Mouse (Mus musculus) myocyte (in vitro differentiated cells): ENCODE data around the gene Flnc. TPM values are rescaled to one million over a fixed set of nuclear protein-coding genes. Genes with fewer than 3 reads are reported as not detected.

Source experiments
- H3K27me3 ChIP-seq: one replicate; pipeline ENCODE4 v1.6.1; 2011; ENCODE audit not compliant: control insufficient read depth, insufficient read depth, insufficient read length
- H3K36me3 ChIP-seq: one replicate; pipeline ENCODE4 v1.6.1; 2011; ENCODE audit not compliant: control insufficient read depth, insufficient read depth
- H3K4me2 ChIP-seq: one replicate; pipeline ENCODE4 v1.6.1; 2011; ENCODE audit warnings: low read depth, control low read depth
- H3K4me3 ChIP-seq: one replicate; pipeline ENCODE4 v1.5.1; 2011; ENCODE audit warnings: mild to moderate bottlenecking, control low read depth, moderate library complexity
- H3K79me2 ChIP-seq: one replicate; pipeline ENCODE4 v1.6.1; 2011; ENCODE audit not compliant: control insufficient read depth, insufficient read depth
- H3ac ChIP-seq: one replicate; pipeline ENCODE4 v1.6.1; 2011; ENCODE audit not compliant: control insufficient read depth, insufficient read length
- CEBPB ChIP-seq: IDR thresholded peaks from 2 replicates; pipeline ENCODE4 v1.6.1; 2011; ENCODE audit warnings: mild to moderate bottlenecking, moderate library complexity; ENCODE audit not compliant: poor library complexity, insufficient read depth, severe bottlenecking
- E2F4 ChIP-seq: IDR thresholded peaks from one replicate; pipeline ENCODE4 v1.6.1; 2011; ENCODE audit warnings: mild to moderate bottlenecking, control low read depth, moderate library complexity; ENCODE audit not compliant: insufficient read depth
- MAX ChIP-seq: IDR thresholded peaks from one replicate; pipeline ENCODE4 v1.6.1; 2011; ENCODE audit warnings: low read depth, mild to moderate bottlenecking, control low read depth
- MYOD1 ChIP-seq, 3 experiments: IDR thresholded peaks; one replicate each; pipeline ENCODE4 v1.6.1; 2011; ENCODE audit warnings: control low read depth in 2 of 3, low read depth in 2 of 3, mild to moderate bottlenecking in 2 of 3, moderate library complexity in 1 of 3; ENCODE audit not compliant: insufficient read length in 2 of 3, control insufficient read depth in 1 of 3
- MYOG ChIP-seq, 3 experiments: IDR thresholded peaks; one replicate each; pipeline ENCODE4 v1.6.1; 2011; ENCODE audit warnings: control low read depth in 2 of 3, low read depth in 2 of 3, mild to moderate bottlenecking in 2 of 3; ENCODE audit not compliant: insufficient read length in 2 of 3, control insufficient read depth in 1 of 3, insufficient read depth in 1 of 3
- POLR2A ChIP-seq: IDR thresholded peaks from one replicate; pipeline ENCODE4 v1.6.1; 2011; ENCODE audit warnings: low read depth, mild to moderate bottlenecking, control low read depth, moderate library complexity; ENCODE audit not compliant: insufficient read length
- POLR2AphosphoS2 ChIP-seq: IDR thresholded peaks from one replicate; pipeline ENCODE4 v1.6.1; 2011; ENCODE audit warnings: low read depth, control low read depth; ENCODE audit not compliant: insufficient read length
- REST ChIP-seq: IDR thresholded peaks from one replicate; pipeline ENCODE4 v1.6.1; 2011; ENCODE audit warnings: mild to moderate bottlenecking, control low read depth, moderate library complexity; ENCODE audit not compliant: insufficient read depth, insufficient read length
- SRF ChIP-seq: IDR thresholded peaks from one replicate; pipeline ENCODE4 v1.6.1; 2011; ENCODE audit warnings: low read depth; ENCODE audit not compliant: control insufficient read depth, insufficient read length
- TCF12 ChIP-seq: IDR thresholded peaks from one replicate; pipeline ENCODE4 v1.6.1; 2011; ENCODE audit warnings: mild to moderate bottlenecking, control low read depth; ENCODE audit not compliant: poor library complexity, insufficient read depth, severe bottlenecking
- TCF3 ChIP-seq: IDR thresholded peaks from one replicate; pipeline ENCODE4 v1.6.1; 2011; ENCODE audit warnings: low read depth, control low read depth; ENCODE audit not compliant: insufficient read length
- USF1 ChIP-seq: IDR thresholded peaks from one replicate; pipeline ENCODE4 v1.6.1; 2011; ENCODE audit warnings: low read depth, mild to moderate bottlenecking, control low read depth, moderate library complexity
- polyA plus RNA-seq: library from polyadenylated mRNA; unstranded; fragments of >200 nt; fragmentation: generic; extraction: Trizol; gene quantifications from one replicate; pipeline ENCODE4 v1.2.1, GENCODE M21; 2012; ENCODE audit warnings: missing spikeins

Gene Flnc
- polyA plus RNA-seq, 1 experiment = 268 TPM

- H3ac ChIP-seq = no peak overlapping the region
- H3K4me3 ChIP-seq = no peak overlapping the region
- no peak overlapping the region for H3K4me2 ChIP-seq
- H3K36me3 ChIP-seq = no peaks in the 10 kb centered on the region
- H3K27me3 ChIP-seq = peaks cover 36% of the 10 kb centered on the region
- no peak for TF ChIP-seq POLR2AphosphoS2
- no peak for TF ChIP-seq TCF3
- no peak for TF ChIP-seq SRF
- TF ChIP-seq POLR2A = no peak
- no peak for TF ChIP-seq MYOD1 (IDR thresholded peaks at IDR 0.05; ENCODE audit: control insufficient read depth in 1 of 3, insufficient read length in 2 of 3, low read depth in 2 of 3)
- no peak for TF ChIP-seq MYOG (IDR thresholded peaks at IDR 0.05; ENCODE audit: control insufficient read depth in 1 of 3, insufficient read depth in 1 of 3, insufficient read length in 2 of 3, low read depth in 2 of 3)
- no peak for TF ChIP-seq MAX
- no peak for TF ChIP-seq REST
- TF ChIP-seq TCF12 = no peak
- TF ChIP-seq E2F4 = no peak
- no peak for TF ChIP-seq USF1
- TF ChIP-seq CEBPB = no peak
- no peaks in the 10 kb centered on the region for H3K79me2 ChIP-seq
Observed at GRCm38 (mm10) chr6:29509086-29509485, 76.0 kb downstream of the Flnc start.

Other genes starting within 250 kb of the Flnc start
- gene Impdh1, start 216.9 kb upstream of the Flnc start, polyA plus RNA-seq = 78.6 TPM
- gene Hilpda, start 160.8 kb upstream of the Flnc start, polyA plus RNA-seq = 15.5 TPM
- gene Fam71f2, start 153.7 kb upstream of the Flnc start, polyA plus RNA-seq = 0.47 TPM
- gene Fam71f1, start 114.1 kb upstream of the Flnc start, polyA plus RNA-seq = 0.47 TPM
- gene Calu, start 85.2 kb upstream of the Flnc start, polyA plus RNA-seq = 183 TPM
- gene Opn1sw, start 44.8 kb upstream of the Flnc start, polyA plus RNA-seq = 0.17 TPM
- 16.7 TPM for gene Ccdc136, start 36.9 kb upstream of the Flnc start, polyA plus RNA-seq
- 242 TPM for gene Atp6v1f, start 34.5 kb downstream of the Flnc start, polyA plus RNA-seq
- gene Atp6v1fnb, start 38.2 kb downstream of the Flnc start, polyA plus RNA-seq = not detected
- 0.26 TPM for gene Kcp, start 74.7 kb downstream of the Flnc start, polyA plus RNA-seq
- 0.32 TPM for gene Irf5, start 93.4 kb downstream of the Flnc start, polyA plus RNA-seq
- gene Tnpo3, start 176.6 kb downstream of the Flnc start, polyA plus RNA-seq = 25.6 TPM